8 mouse cellular contexts compared by ENCODE assay signal in genomic region chr3:51156386-51157290, GRCm38 (mm10).
DNase-seq lines count a peak whose midpoint lies in the region; ATAC-seq lines count a peak whose summit lies in the region.

No protein-coding gene starts in this region.

- H3K9me3 ChIP-seq in lung, embryonic 15.5 days: no peaks in the 10 kb centered on the region

- peak; percentile 45 for DNase-seq in WW6 (ENCODE audit: low read depth, low spot score)
- peak; percentile 36 for DNase-seq in cerebellum, adult 9-11 months
- DNase-seq in layer of hippocampus, adult 9-10 months (ENCODE audit: low spot score): peak; percentile 63
- DNase-seq in right cerebral cortex, adult 2 months (ENCODE audit: low spot score in 2 of 2): peak; percentile 21 to 49
- no peak for DNase-seq in B cell, adult 2 months

- 24% methylated on average over 20 of the region's 20 CpGs for WGBS in lung, embryonic 15.5 days

- peak; percentile 79 for ATAC-seq in frontal cortex, adult (ENCODE audit: low TSS enrichment)
- peak; percentile 37 to 43; a peak in 2 of 4 replicates for ATAC-seq in hematopoietic stem cell, adult 5-6 weeks (replicated peaks in 1 of 2; ENCODE audit: insufficient read depth in 1 of 2, low FRiP score in 2 of 2, low TSS enrichment in 1 of 2, low read depth in 1 of 2, poor library complexity in 2 of 2, severe bottlenecking in 2 of 2)
- ATAC-seq in lung, embryonic 15.5 days (ENCODE audit: borderline replicate concordance, extremely low read depth, low FRiP score, low TSS enrichment): peak; percentile 72

- peak overlapping the region; percentile 16 for H3K4me2 ChIP-seq in lung, embryonic 15.5 days

- H3K4me1 ChIP-seq in lung, embryonic 15.5 days: peaks cover 19% of the 10 kb centered on the region

- H3K36me3 ChIP-seq in lung, embryonic 15.5 days: no peaks in the 10 kb centered on the region

- H3K27ac ChIP-seq in lung, embryonic 15.5 days: no peak overlapping the region

- no peaks in the 10 kb centered on the region for H3K27me3 ChIP-seq in lung, embryonic 15.5 days

- no peak overlapping the region for H3K4me3 ChIP-seq in lung, embryonic 15.5 days

- no peak overlapping the region for H3K9ac ChIP-seq in lung, embryonic 15.5 days

Comparison
In these comparisons a context has a peak if more than half of its experiments do, and no peak if none do; other contexts are left out.
1. DNase-seq: peak in WW6 (single experiment), cerebellum, adult 9-11 months (single experiment), layer of hippocampus, adult 9-10 months (single experiment) and right cerebral cortex, adult 2 months (2 of 2); none in B cell, adult 2 months (0 of 2).
2. Peak in every context shown above with its lines, with median percentiles within 50 percentile points of each other: ATAC-seq.